Mouse (Mus musculus) forebrain, embryonic 11.5 days (tissue): ENCODE results near the gene Irf2. TPM values are rescaled to one million over a fixed set of nuclear protein-coding genes. Genes with fewer than 3 reads are reported as not detected.

Source experiments
- ATAC-seq: fragments of 200-750 bp; cut with Nextera tagmentation; replicated peaks from 2 replicates; pipeline ENCODE4 v1.8.0; 2017; ENCODE audit warnings: moderate TSS enrichment; ENCODE audit not compliant: low FRiP score
- DNase-seq: peaks from one replicate; pipeline ENCODE4 v3.0.0-alpha.2; 2017; ENCODE audit warnings: low spot score
- H3K27ac ChIP-seq: fragments of 300-500 bp; sonication (generic); 2 replicates; pipeline ENCODE4 v1.5.1; 2014; ENCODE audit warnings: low read depth, low read length
- H3K27me3 ChIP-seq: fragments of 300-500 bp; sonication (generic); 2 replicates; pipeline ENCODE4 v1.6.1; 2014; ENCODE audit warnings: mild to moderate bottlenecking, low read length, mixed read lengths; ENCODE audit not compliant: control insufficient read depth, insufficient read depth
- H3K36me3 ChIP-seq: fragments of 300-500 bp; sonication (generic); 2 replicates; pipeline ENCODE4 v1.6.1; 2014; ENCODE audit warnings: mild to moderate bottlenecking, low read length, moderate library complexity, mixed read lengths; ENCODE audit not compliant: control insufficient read depth, insufficient read depth
- H3K4me1 ChIP-seq: fragments of 300-500 bp; sonication (generic); replicated peaks from 2 replicates; pipeline ENCODE4 v1.6.1; 2014; ENCODE audit warnings: low read length, mixed read lengths; ENCODE audit not compliant: control insufficient read depth, insufficient read depth
- H3K4me2 ChIP-seq: fragments of 300-500 bp; sonication (generic); 2 replicates; pipeline ENCODE4 v1.6.1; 2014; ENCODE audit warnings: low read depth, mild to moderate bottlenecking, low read length, moderate library complexity, mixed read lengths; ENCODE audit not compliant: severe bottlenecking
- H3K4me3 ChIP-seq: fragments of 300-500 bp; sonication (generic); 2 replicates; pipeline ENCODE4 v1.5.1; 2014; ENCODE audit warnings: low read depth, low read length
- H3K9ac ChIP-seq: fragments of 300-500 bp; sonication (generic); 2 replicates; pipeline ENCODE4 v1.6.1; 2014; ENCODE audit warnings: low read length
- H3K9me3 ChIP-seq: fragments of 300-500 bp; sonication (generic); 2 replicates; pipeline ENCODE4 v1.6.1; 2016; ENCODE audit warnings: low read length, mixed read lengths; ENCODE audit not compliant: control insufficient read depth
- WGBS: fragments of 180-500 bp; shearing (Covaris S2); extraction: QIAGEN DNeasy Blood & Tissue Kit; methylation state at CpG from one replicate; pipeline ENCODE4 v1.1.7; 2014; 5-methylcytosine and 5-hydroxymethylcytosine counted together
- polyA plus RNA-seq: library from polyadenylated mRNA; unstranded; fragments of >200 nt; fragmentation: Nextera tagmentation; extraction: Ambion mirVana; gene quantifications from 2 replicates; pipeline ENCODE4 v1.2.1, GENCODE M21; 2014

Gene Irf2
- polyA plus RNA-seq, 1 experiment from 2014 or later, result 12.8 TPM

- H3K4me3 ChIP-seq, result no peak overlapping the region
- no peaks in the 10 kb centered on the region for H3K27me3 ChIP-seq
- H3K4me1 ChIP-seq, result no peaks in the 10 kb centered on the region
- no peak overlapping the region for H3K27ac ChIP-seq
- DNase-seq (no peak), ATAC-seq (no peak)
- H3K4me2 ChIP-seq, result no peak overlapping the region
- WGBS, result 50% methylated on average over 5 of the region's 5 CpGs
- H3K9ac ChIP-seq, result no peak overlapping the region
- H3K36me3 ChIP-seq, result no peaks in the 10 kb centered on the region
- H3K9me3 ChIP-seq, result no peaks in the 10 kb centered on the region
Measured at GRCm38 (mm10) chr8:46706730-46707129, 32.8 kb upstream of the Irf2 start.

GRCm38 (mm10) chr8:46709302-46709701 is 30.2 kb upstream of the Irf2 start:
- no peaks in the 10 kb centered on the region for H3K4me1 ChIP-seq
- H3K9ac ChIP-seq, result no peak overlapping the region
- no peak overlapping the region for H3K27ac ChIP-seq
- WGBS, result 89% methylated on average over 4 of the region's 4 CpGs
- ATAC-seq, result no peak
- no peaks in the 10 kb centered on the region for H3K36me3 ChIP-seq
- H3K4me3 ChIP-seq, result no peak overlapping the region
- H3K4me2 ChIP-seq, result no peak overlapping the region
- H3K27me3 ChIP-seq, result no peaks in the 10 kb centered on the region
- H3K9me3 ChIP-seq, result no peaks in the 10 kb centered on the region
- no peak for DNase-seq

GRCm38 (mm10) chr8:46710289-46710688 is 29.2 kb upstream of the Irf2 start:
- H3K9ac ChIP-seq, result no peak overlapping the region
- no peaks in the 10 kb centered on the region for H3K4me1 ChIP-seq
- H3K36me3 ChIP-seq, result no peaks in the 10 kb centered on the region
- H3K4me2 ChIP-seq, result no peak overlapping the region
- ATAC-seq, result no peak
- DNase-seq, result no peak
- H3K27ac ChIP-seq, result no peak overlapping the region
- no peaks in the 10 kb centered on the region for H3K9me3 ChIP-seq
- 93% methylated on average over 8 of the region's 8 CpGs for WGBS
- H3K27me3 ChIP-seq, result no peaks in the 10 kb centered on the region
- H3K4me3 ChIP-seq, result no peak overlapping the region

- no peak overlapping the region for H3K27ac ChIP-seq
- H3K4me3 ChIP-seq, result no peak overlapping the region
- no peak overlapping the region for H3K9ac ChIP-seq
- H3K9me3 ChIP-seq, result no peaks in the 10 kb centered on the region
- H3K4me1 ChIP-seq, result peaks cover 2% of the 10 kb centered on the region; the same call in 1 of the 2 replicates
- H3K4me2 ChIP-seq, result no peak overlapping the region
- WGBS, result 77% methylated on average over 2 of the region's 2 CpGs
- ATAC-seq (no peak), DNase-seq (no peak)
- no peaks in the 10 kb centered on the region for H3K27me3 ChIP-seq
- H3K36me3 ChIP-seq, result no peaks in the 10 kb centered on the region
Measured at GRCm38 (mm10) chr8:46711496-46711895, 28.0 kb upstream of the Irf2 start.

GRCm38 (mm10) chr8:46713178-46713577 is 26.4 kb upstream of the Irf2 start:
- ATAC-seq, result no peak
- no peaks in the 10 kb centered on the region for H3K36me3 ChIP-seq
- no peak overlapping the region for H3K4me2 ChIP-seq
- no peaks in the 10 kb centered on the region for H3K27me3 ChIP-seq
- no peak overlapping the region for H3K9ac ChIP-seq
- no peak for DNase-seq
- H3K27ac ChIP-seq, result no peak overlapping the region
- H3K4me3 ChIP-seq, result no peak overlapping the region
- WGBS, result 94% methylated on average over 11 of the region's 11 CpGs
- peaks cover 3% of the 10 kb centered on the region; the same call in 1 of the 2 replicates for H3K4me1 ChIP-seq
- H3K9me3 ChIP-seq, result no peaks in the 10 kb centered on the region

- H3K4me3 ChIP-seq, result no peak overlapping the region
- peaks cover 3% of the 10 kb centered on the region; the same call in 1 of the 2 replicates for H3K4me1 ChIP-seq
- H3K9ac ChIP-seq, result no peak overlapping the region
- H3K27me3 ChIP-seq, result no peaks in the 10 kb centered on the region
- 71% methylated on average over 6 of the region's 6 CpGs for WGBS
- H3K4me2 ChIP-seq, result no peak overlapping the region
- no peak for DNase-seq
- no peak for ATAC-seq
- H3K36me3 ChIP-seq, result no peaks in the 10 kb centered on the region
- no peaks in the 10 kb centered on the region for H3K9me3 ChIP-seq
- H3K27ac ChIP-seq, result no peak overlapping the region
Measured at GRCm38 (mm10) chr8:46713844-46714243, 25.7 kb upstream of the Irf2 start.

- no peak overlapping the region for H3K9ac ChIP-seq
- H3K4me2 ChIP-seq, result no peak overlapping the region
- H3K4me1 ChIP-seq, result peaks cover 3% of the 10 kb centered on the region; the same call in 1 of the 2 replicates
- H3K36me3 ChIP-seq, result no peaks in the 10 kb centered on the region
- WGBS, result 82% methylated on average over 3 of the region's 3 CpGs
- ATAC-seq (no peak), DNase-seq (no peak)
- no peaks in the 10 kb centered on the region for H3K27me3 ChIP-seq
- H3K4me3 ChIP-seq, result no peak overlapping the region
- H3K9me3 ChIP-seq, result no peaks in the 10 kb centered on the region
- no peak overlapping the region for H3K27ac ChIP-seq
Measured at GRCm38 (mm10) chr8:46714400-46714799, 25.1 kb upstream of the Irf2 start.

GRCm38 (mm10) chr8:46716477-46716876 is 23.1 kb upstream of the Irf2 start:
- WGBS, result 51% methylated on average over 11 of the region's 11 CpGs
- ATAC-seq (no peak), DNase-seq (no peak)
- no peak overlapping the region for H3K27ac ChIP-seq
- H3K4me1 ChIP-seq, result peaks cover 3% of the 10 kb centered on the region; the same call in 1 of the 2 replicates
- no peaks in the 10 kb centered on the region for H3K36me3 ChIP-seq
- H3K27me3 ChIP-seq, result no peaks in the 10 kb centered on the region
- H3K4me2 ChIP-seq, result no peak overlapping the region
- no peaks in the 10 kb centered on the region for H3K9me3 ChIP-seq
- H3K9ac ChIP-seq, result no peak overlapping the region
- H3K4me3 ChIP-seq, result no peak overlapping the region

- no peaks in the 10 kb centered on the region for H3K9me3 ChIP-seq
- no peak overlapping the region for H3K4me2 ChIP-seq
- no peak for DNase-seq
- no peak overlapping the region for H3K27ac ChIP-seq
- no peaks in the 10 kb centered on the region for H3K27me3 ChIP-seq
- no peak overlapping the region for H3K9ac ChIP-seq
- H3K4me3 ChIP-seq, result no peak overlapping the region
- no peak for ATAC-seq
- H3K36me3 ChIP-seq, result no peaks in the 10 kb centered on the region
- 62% methylated on average over 6 of the region's 6 CpGs for WGBS
- peaks cover 3% of the 10 kb centered on the region; the same call in 1 of the 2 replicates for H3K4me1 ChIP-seq
Measured at GRCm38 (mm10) chr8:46717170-46717569, 22.4 kb upstream of the Irf2 start.
